Mouse (Mus musculus) cortical plate, adult 2 months (tissue): Measurements from ENCODE around the gene Hhex.

ENCODE experiments used
- CTCF ChIP-seq: fragments of 200-500 bp; IDR thresholded peaks from 2 replicates; pipeline ENCODE4 v1.5.1; 2011; ENCODE audit warnings: mild to moderate bottlenecking, control low read depth, low read length; ENCODE audit not compliant: insufficient read depth; ENCODE audit errors: extremely low read depth
- POLR2A ChIP-seq: fragments of 200-500 bp; IDR thresholded peaks from 2 replicates; pipeline ENCODE4 v1.6.1; 2011; ENCODE audit warnings: mild to moderate bottlenecking, low read length, control low read depth; ENCODE audit not compliant: insufficient read depth; ENCODE audit errors: extremely low read depth

- no peak for TF ChIP-seq CTCF
- TF ChIP-seq POLR2A = no peak
These were observed 33.7 kb upstream of the Hhex start for GRCm38 (mm10) chr19:37400936-37401335.
